Mouse (Mus musculus) embryonic facial prominence, embryonic 11.5 days (tissue): Measurements from ENCODE around the gene Ptpn6. TPM values are rescaled to one million over a fixed set of nuclear protein-coding genes. Genes with fewer than 3 reads are reported as not detected.

Experiments
- ATAC-seq: fragments of 200-750 bp; cut with Nextera tagmentation; replicated peaks from 2 replicates; pipeline ENCODE4 v1.8.0; 2017; ENCODE audit warnings: low read depth; ENCODE audit not compliant: insufficient number of reproducible peaks, low FRiP score, low TSS enrichment
- DNase-seq: peaks from one replicate; pipeline ENCODE4 v3.0.0-alpha.2; 2015; ENCODE audit warnings: low spot score
- H3K27ac ChIP-seq: fragments of 300-500 bp; sonication (generic); replicated peaks from 2 replicates; pipeline ENCODE4 v1.5.1; 2014; ENCODE audit warnings: mild to moderate bottlenecking, low read depth, low read length, control low read depth
- H3K27me3 ChIP-seq: fragments of 300-500 bp; sonication (generic); 2 replicates; pipeline ENCODE4 v1.6.1; 2014; ENCODE audit warnings: mild to moderate bottlenecking, low read length, moderate library complexity, mixed read lengths; ENCODE audit not compliant: control insufficient read depth, insufficient read depth
- H3K36me3 ChIP-seq: fragments of 300-500 bp; sonication (generic); replicated peaks from 2 replicates; pipeline ENCODE4 v1.6.1; 2014; ENCODE audit warnings: low read depth, mild to moderate bottlenecking, low read length, moderate library complexity, mixed read lengths; ENCODE audit not compliant: control insufficient read depth, insufficient read depth
- H3K4me1 ChIP-seq: fragments of 300-500 bp; sonication (generic); 2 replicates; pipeline ENCODE4 v1.6.1; 2014; ENCODE audit warnings: low read length, mixed read lengths; ENCODE audit not compliant: control insufficient read depth, insufficient read depth
- H3K4me2 ChIP-seq: fragments of 300-500 bp; sonication (generic); 2 replicates; pipeline ENCODE4 v1.6.1; 2014; ENCODE audit warnings: low read depth, mild to moderate bottlenecking, control low read depth, low read length, moderate library complexity
- H3K4me3 ChIP-seq: fragments of 300-500 bp; sonication (generic); 2 replicates; pipeline ENCODE4 v1.5.1; 2014; ENCODE audit warnings: low read depth, low read length, control low read depth
- H3K9ac ChIP-seq: fragments of 300-500 bp; sonication (generic); replicated peaks from 2 replicates; pipeline ENCODE4 v1.6.1; 2014; ENCODE audit warnings: mild to moderate bottlenecking, control low read depth, low read length
- H3K9me3 ChIP-seq: fragments of 300-500 bp; sonication (generic); replicated peaks from 2 replicates; pipeline ENCODE4 v1.6.1; 2016; ENCODE audit warnings: mild to moderate bottlenecking, low read length, inconsistent platforms, mixed read lengths; ENCODE audit not compliant: control insufficient read depth
- WGBS: fragments of 180-500 bp; shearing (Covaris S2); extraction: QIAGEN DNeasy Blood & Tissue Kit; methylation state at CpG from one replicate; pipeline ENCODE4 v1.1.7; 2014; 5-methylcytosine and 5-hydroxymethylcytosine counted together
- polyA plus RNA-seq: library from polyadenylated mRNA; unstranded; fragments of >200 nt; fragmentation: Nextera tagmentation; extraction: Ambion mirVana; gene quantifications from 2 replicates; pipeline ENCODE4 v1.2.1, GENCODE M21; 2014

Ptpn6 gene
- polyA plus RNA-seq, 1 experiment from 2014 or later = 6.0 TPM

GRCm38 (mm10) chr6:124753861-124754260 lies 15.3 kb upstream of the Ptpn6 start:
- no peaks in the 10 kb centered on the region for H3K27me3 ChIP-seq
- H3K36me3 ChIP-seq = no peaks in the 10 kb centered on the region; the same call in none of the 2 replicates
- 96% methylated on average over 2 of the region's 2 CpGs for WGBS
- no peak for ATAC-seq
- H3K4me1 ChIP-seq = peaks cover 5% of the 10 kb centered on the region; the same call in 1 of the 2 replicates
- H3K4me2 ChIP-seq = no peak overlapping the region
- H3K9me3 ChIP-seq = no peaks in the 10 kb centered on the region
- no peak overlapping the region for H3K27ac ChIP-seq
- no peak overlapping the region for H3K9ac ChIP-seq
- no peak for DNase-seq
- H3K4me3 ChIP-seq = no peak overlapping the region

GRCm38 (mm10) chr6:124750405-124750804 lies 11.9 kb upstream of the Ptpn6 start:
- H3K27ac ChIP-seq = no peak overlapping the region
- H3K27me3 ChIP-seq = no peaks in the 10 kb centered on the region
- no peak for ATAC-seq
- no peak overlapping the region for H3K4me2 ChIP-seq
- peaks cover 3% of the 10 kb centered on the region for H3K36me3 ChIP-seq
- H3K9ac ChIP-seq = no peak overlapping the region
- WGBS = 87% methylated on average over 8 of the region's 8 CpGs
- H3K4me3 ChIP-seq = no peak overlapping the region
- DNase-seq = no peak
- peaks cover 5% of the 10 kb centered on the region; the same call in 1 of the 2 replicates for H3K4me1 ChIP-seq
- no peaks in the 10 kb centered on the region for H3K9me3 ChIP-seq

DNA sequence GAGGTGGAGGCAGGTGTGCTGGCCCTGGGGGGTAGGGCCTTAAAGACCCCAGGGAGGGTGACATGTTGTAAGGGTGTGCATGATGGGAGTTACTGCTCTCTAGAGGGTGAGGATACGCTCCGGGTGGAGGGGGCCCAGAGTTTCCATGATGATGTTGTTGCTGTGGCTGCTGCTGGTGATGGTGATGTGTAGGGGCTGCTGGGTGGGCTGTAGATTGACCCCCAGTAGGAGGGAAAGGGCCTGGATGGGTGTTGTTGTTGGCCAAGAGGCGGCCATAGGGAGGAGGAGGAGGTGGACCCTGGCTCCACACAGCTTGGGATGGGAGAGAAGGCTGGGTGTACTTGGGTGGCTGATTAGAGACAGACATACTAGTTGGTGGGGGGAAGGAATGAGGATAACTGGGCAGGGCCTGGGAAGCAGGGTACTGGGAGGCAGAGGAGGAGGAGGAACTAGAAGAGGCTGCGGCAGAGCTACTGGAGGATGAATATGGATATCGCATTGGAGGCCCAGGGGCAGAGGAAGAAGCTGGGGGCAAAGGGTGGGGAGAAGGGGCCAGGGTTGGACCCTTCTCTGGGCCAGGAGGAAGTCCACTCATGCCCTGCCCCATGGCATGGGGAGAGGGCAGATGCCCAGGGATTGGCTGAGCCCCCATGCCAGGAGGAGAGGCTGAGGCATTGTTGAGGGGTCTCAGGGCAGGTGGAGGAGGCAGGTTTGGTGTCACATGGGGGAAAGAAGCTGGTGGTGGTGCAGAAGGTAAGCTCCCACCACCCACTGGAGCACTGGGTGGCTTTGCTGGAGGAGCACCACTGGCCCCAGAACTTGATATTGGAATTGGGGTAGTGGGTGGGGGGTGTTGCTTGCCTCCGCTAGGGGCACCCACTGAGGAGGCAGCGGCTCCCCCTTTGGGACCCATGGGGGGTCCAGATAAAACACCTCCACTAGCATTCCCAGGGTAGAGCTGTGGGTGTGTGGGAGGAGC lies 8.4 kb upstream of the Ptpn6 start:
- Histone ChIP-seq H3K9me3 (no peaks in the 10 kb centered on the region), H3K27ac (no peak overlapping the region), H3K36me3 (peaks cover 7% of the 10 kb centered on the region), H3K4me3 (no peak overlapping the region; the same call in 1 of the 2 replicates), H3K4me1 (peaks cover 5% of the 10 kb centered on the region; the same call in 1 of the 2 replicates), H3K9ac (peak overlapping the region; percentile 78), H3K4me2 (peak overlapping the region; percentile 98), H3K27me3 (no peaks in the 10 kb centered on the region)
- DNase-seq = no peak
- 87% methylated on average over 7 of the region's 7 CpGs for WGBS
- no peak for ATAC-seq

- 17% methylated on average over 8 of the region's 8 CpGs for WGBS
- Histone ChIP-seq H3K4me3 (peak overlapping the region; percentile 46), H3K36me3 (peaks cover 7% of the 10 kb centered on the region), H3K27ac (peak overlapping the region; percentile 78), H3K9me3 (no peaks in the 10 kb centered on the region), H3K9ac (peak overlapping the region; percentile 78), H3K4me1 (peaks cover 5% of the 10 kb centered on the region; the same call in 1 of the 2 replicates), H3K27me3 (no peaks in the 10 kb centered on the region), H3K4me2 (peak overlapping the region; percentile 98)
- ATAC-seq = no peak; the same call in 1 of the 2 replicates
- DNase-seq = no peak
Measured at GRCm38 (mm10) chr6:124746296-124746605, 7.7 kb upstream of the Ptpn6 start.

DNA sequence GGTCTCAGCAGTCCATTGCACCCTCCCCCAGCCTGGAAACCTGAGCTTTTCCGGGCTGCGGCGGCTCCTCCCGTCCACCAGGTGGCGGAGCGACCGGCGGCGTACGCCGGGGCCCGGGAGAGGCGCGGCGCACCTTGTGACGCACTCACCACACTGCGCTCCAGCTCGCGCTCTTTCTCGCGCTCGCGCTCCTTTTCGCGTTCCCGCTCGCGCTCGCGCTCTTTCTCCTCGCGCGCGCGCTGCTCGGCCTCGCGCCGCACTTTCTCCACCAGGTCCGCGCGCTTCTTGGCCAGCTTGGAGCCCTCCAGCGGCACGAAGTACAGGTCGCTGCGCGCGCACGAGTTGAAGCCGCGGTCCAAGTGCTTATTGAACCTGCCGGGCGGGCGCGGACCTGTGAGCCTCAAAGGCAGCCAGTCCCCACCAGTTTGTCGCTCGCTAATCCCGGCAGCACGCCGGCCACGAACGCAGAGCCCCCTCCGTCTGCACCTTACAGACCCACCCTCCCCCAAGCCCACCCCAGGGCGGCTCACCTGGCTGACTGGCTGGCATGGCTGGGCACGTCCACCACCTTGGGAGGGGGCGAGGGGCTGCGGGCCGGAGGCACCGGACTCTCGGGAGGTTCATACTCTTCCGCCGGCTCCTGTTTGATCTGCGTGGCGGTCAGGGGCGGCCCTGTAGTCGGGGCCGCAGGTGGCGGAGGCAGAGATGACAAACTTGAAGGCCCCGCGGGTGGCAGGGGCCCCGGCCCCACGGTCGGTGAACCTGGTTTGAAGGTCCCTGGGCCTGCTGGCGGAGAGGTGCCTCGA lies 7.2 kb upstream of the Ptpn6 start:
- peaks cover 5% of the 10 kb centered on the region; the same call in 1 of the 2 replicates for H3K4me1 ChIP-seq
- no peaks in the 10 kb centered on the region for H3K9me3 ChIP-seq
- peak overlapping the region; percentile 46 for H3K4me3 ChIP-seq
- WGBS = under 1% methylated on average over 85 of the region's 85 CpGs
- H3K36me3 ChIP-seq = peaks cover 7% of the 10 kb centered on the region
- no peaks in the 10 kb centered on the region for H3K27me3 ChIP-seq
- ATAC-seq = peak; percentile 73
- H3K9ac ChIP-seq = peak overlapping the region; percentile 78
- H3K4me2 ChIP-seq = peak overlapping the region; percentile 98
- H3K27ac ChIP-seq = peak overlapping the region; percentile 78
- peak; percentile 97 for DNase-seq

DNA sequence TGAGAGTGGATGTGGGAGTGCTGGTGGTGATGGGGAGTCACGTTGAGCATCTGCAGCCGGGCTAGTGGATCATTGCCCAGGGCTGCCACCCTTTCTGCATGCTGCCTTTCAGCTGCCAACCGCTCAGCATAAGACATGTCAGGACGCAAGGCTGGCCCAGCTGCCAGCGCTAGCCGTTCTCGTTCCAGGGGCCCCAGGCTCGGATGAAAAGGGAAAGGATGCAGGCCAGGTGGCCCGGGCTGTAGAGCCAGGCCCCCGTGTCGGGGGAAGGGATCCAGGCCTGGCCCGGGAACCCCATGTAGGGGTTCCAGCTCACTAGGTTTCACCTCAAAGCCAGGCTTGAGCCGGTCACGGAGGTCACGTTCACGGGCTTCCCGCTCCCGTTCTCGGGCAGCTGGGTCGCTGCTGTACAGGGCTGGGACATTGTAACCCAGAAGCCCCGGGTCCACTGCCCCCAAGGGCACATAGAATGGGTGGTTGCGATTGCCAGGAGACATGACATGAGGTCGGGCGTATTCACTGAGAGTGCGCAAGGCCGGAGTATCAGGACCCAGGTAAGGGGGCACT lies 6.3 kb upstream of the Ptpn6 start:
- 71% methylated on average over 26 of the region's 26 CpGs for WGBS
- ATAC-seq (peak; percentile 0; the same call in 1 of the 2 replicates), DNase-seq (no peak)
- H3K9ac ChIP-seq = peak overlapping the region; percentile 78
- peaks cover 7% of the 10 kb centered on the region for H3K36me3 ChIP-seq
- peaks cover 5% of the 10 kb centered on the region; the same call in 1 of the 2 replicates for H3K4me1 ChIP-seq
- no peaks in the 10 kb centered on the region for H3K27me3 ChIP-seq
- H3K9me3 ChIP-seq = no peaks in the 10 kb centered on the region
- H3K27ac ChIP-seq = peak overlapping the region; percentile 78
- peak overlapping the region; percentile 27; the same call in 1 of the 2 replicates for H3K4me2 ChIP-seq
- peak overlapping the region; percentile 46 for H3K4me3 ChIP-seq

DNA sequence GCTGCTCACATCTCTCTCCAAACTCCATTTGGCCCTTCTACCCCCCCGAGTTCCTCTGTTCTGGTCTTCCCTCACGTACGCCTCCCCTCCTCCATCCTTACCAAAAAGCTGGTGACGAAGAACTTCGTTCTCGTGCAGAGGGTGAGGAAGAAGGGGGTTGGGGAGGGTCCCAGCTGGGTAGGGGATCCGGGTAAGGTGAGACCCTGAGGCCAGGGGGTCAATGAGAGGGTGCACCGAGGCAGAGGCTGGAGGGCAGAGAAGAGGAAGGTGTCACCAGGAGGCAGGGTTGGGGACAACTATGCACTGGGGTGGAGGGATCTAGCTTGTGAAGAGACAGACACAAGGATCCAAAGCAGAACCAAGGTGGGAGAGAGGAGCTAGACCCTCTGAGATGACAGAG lies 5.1 kb upstream of the Ptpn6 start:
- DNase-seq (no peak), ATAC-seq (no peak)
- Histone ChIP-seq H3K4me1 (peaks cover 5% of the 10 kb centered on the region; the same call in 1 of the 2 replicates), H3K36me3 (peaks cover 7% of the 10 kb centered on the region), H3K4me3 (no peak overlapping the region), H3K4me2 (no peak overlapping the region), H3K27me3 (no peaks in the 10 kb centered on the region), H3K9ac (no peak overlapping the region), H3K9me3 (no peaks in the 10 kb centered on the region), H3K27ac (no peak overlapping the region)
- WGBS = 90% methylated on average over 8 of the region's 8 CpGs
